Mouse (Mus musculus) liver, embryonic 14.5 days (tissue): ENCODE measurements around the gene Serpina3c. TPM values are rescaled to one million over a fixed set of nuclear protein-coding genes. Genes with fewer than 3 reads are reported as not detected.

Source experiments
- ATAC-seq: fragments of 200-750 bp; cut with Nextera tagmentation; 2 replicates; pipeline ENCODE4 v1.8.0; 2017; ENCODE audit warnings: moderate number of reproducible peaks, mild to moderate bottlenecking, moderate library complexity; ENCODE audit not compliant: insufficient read depth
- DNase-seq, 3 experiments: peaks; one replicate each; pipeline ENCODE4 v3.0.0-alpha.2; 2012 to 2013; ENCODE audit warnings: low read depth in 3 of 3, low spot score in 3 of 3
- H3K27ac ChIP-seq: fragments of 300-500 bp; sonication (generic); 2 replicates; pipeline ENCODE4 v1.5.1; 2014; ENCODE audit warnings: moderate library complexity, mild to moderate bottlenecking, control low read depth, inconsistent platforms
- H3K27me3 ChIP-seq: fragments of 300-500 bp; sonication (generic); 2 replicates; pipeline ENCODE4 v1.6.1; 2014; ENCODE audit warnings: mild to moderate bottlenecking, low read length, moderate library complexity; ENCODE audit not compliant: control insufficient read depth, insufficient read depth
- H3K36me3 ChIP-seq: fragments of 300-500 bp; sonication (generic); replicated peaks from 2 replicates; pipeline ENCODE4 v1.6.1; 2014; ENCODE audit warnings: low read depth; ENCODE audit not compliant: control insufficient read depth, insufficient read depth
- H3K4me1 ChIP-seq, 2 experiments: fragments of 200-500 bp in 1 of 2; fragments of 300-500 bp in 1 of 2; sonication (generic) in 1 of 2; replicated peaks; 2 replicates each; pipeline ENCODE4 v1.6.1; 2012 to 2014; ENCODE audit warnings: antibody characterized with exemption in 1 of 2, inconsistent platforms in 1 of 2, low read length in 1 of 2; ENCODE audit not compliant: control insufficient read depth in 2 of 2, insufficient read depth in 2 of 2
- H3K4me2 ChIP-seq: fragments of 300-500 bp; sonication (generic); 2 replicates; pipeline ENCODE4 v1.6.1; 2014; ENCODE audit warnings: low read depth, mild to moderate bottlenecking, control low read depth, moderate library complexity
- H3K4me3 ChIP-seq, 2 experiments: fragments of 200-500 bp in 1 of 2; fragments of 300-500 bp in 1 of 2; sonication (generic) in 1 of 2; 2 replicates each; pipeline ENCODE4 v1.5.1; 2012 to 2014; ENCODE audit warnings: low read depth in 2 of 2, low read length in 2 of 2, mild to moderate bottlenecking in 2 of 2, control low read depth in 1 of 2, inconsistent platforms in 1 of 2, moderate library complexity in 1 of 2; ENCODE audit not compliant: insufficient read depth in 1 of 2
- H3K9ac ChIP-seq: fragments of 300-500 bp; sonication (generic); replicated peaks from 2 replicates; pipeline ENCODE4 v1.6.1; 2014; ENCODE audit warnings: mild to moderate bottlenecking, control low read depth, moderate library complexity
- H3K9me3 ChIP-seq: fragments of 300-500 bp; sonication (generic); 2 replicates; pipeline ENCODE4 v1.6.1; 2016; ENCODE audit warnings: low read length, mixed read lengths; ENCODE audit not compliant: control insufficient read depth
- CTCF ChIP-seq: IDR thresholded peaks from 2 replicates; pipeline ENCODE4 v1.5.1; 2016; ENCODE audit warnings: antibody characterized with exemption, low read depth, control low read depth
- EP300 ChIP-seq: IDR thresholded peaks from 2 replicates; pipeline ENCODE4 v1.6.1; 2016; ENCODE audit warnings: antibody characterized with exemption, low read depth
- WGBS: fragments of 180-500 bp; shearing (Covaris S2); extraction: QIAGEN DNeasy Blood & Tissue Kit; methylation state at CpG from one replicate; pipeline ENCODE4 v1.1.7; 2014; ENCODE audit not compliant: insufficient replicate concordance; 5-methylcytosine and 5-hydroxymethylcytosine counted together
- polyA plus RNA-seq, 2 experiments: library from polyadenylated mRNA; depleted of rRNA in 1 of 2; stranded (reverse) in 1 of 2; unstranded in 1 of 2; fragments of >200 nt; fragmentation: Nextera tagmentation in 1 of 2; extraction: Ambion mirVana in 1 of 2; gene quantifications; 2 replicates each; pipeline versions ENCODE4 v1.2.1 to v1.2.3; 2012 to 2014

Serpina3c gene
- polyA plus RNA-seq, 2 experiments = not detected

DNA sequence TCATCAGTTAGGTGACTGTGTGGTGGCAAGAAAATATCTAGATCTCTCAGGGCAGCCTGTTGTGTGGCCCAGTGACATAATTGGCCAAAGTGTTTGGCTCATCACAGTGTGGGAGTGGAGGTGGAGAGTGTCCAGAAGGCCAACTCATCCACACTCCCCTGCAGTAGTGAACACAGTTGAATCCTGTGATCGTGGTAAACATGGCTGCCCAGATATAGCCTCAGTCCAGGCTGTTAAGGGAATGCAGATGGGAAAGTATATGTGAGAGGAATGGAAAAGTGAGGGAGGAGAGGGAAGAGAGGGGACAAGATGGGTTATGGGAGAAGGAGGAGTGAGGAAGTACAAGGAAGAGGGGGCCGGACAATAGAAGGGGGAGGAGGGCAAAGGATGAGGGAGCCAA is 25.3 kb upstream of the Serpina3c start:
- no peak overlapping the region for H3K4me3 ChIP-seq

GRCm38 (mm10) chr12:104178577-104178976 is 24.9 kb upstream of the Serpina3c start:
- no peak overlapping the region for H3K27ac ChIP-seq
- no peak overlapping the region for H3K9ac ChIP-seq
- TF ChIP-seq CTCF (no peak), EP300 (no peak)
- ATAC-seq (no peak), DNase-seq (no peak)
- no peaks in the 10 kb centered on the region for H3K9me3 ChIP-seq
- no peaks in the 10 kb centered on the region for H3K27me3 ChIP-seq
- no peaks in the 10 kb centered on the region for H3K4me1 ChIP-seq
- no peaks in the 10 kb centered on the region for H3K36me3 ChIP-seq
- no peak overlapping the region for H3K4me3 ChIP-seq
- no peak overlapping the region for H3K4me2 ChIP-seq

More for the DNA sequence above, 25.3 kb upstream of the Serpina3c start:
- Histone ChIP-seq H3K27ac (no peak overlapping the region), H3K4me2 (no peak overlapping the region), H3K27me3 (no peaks in the 10 kb centered on the region), H3K4me1 (no peaks in the 10 kb centered on the region), H3K9ac (no peak overlapping the region), H3K36me3 (no peaks in the 10 kb centered on the region), H3K9me3 (no peaks in the 10 kb centered on the region)
- ATAC-seq (no peak), DNase-seq (no peak)
- TF ChIP-seq CTCF = no peak
- no peak for TF ChIP-seq EP300
- 46% methylated on average over 2 of the region's 2 CpGs for WGBS

DNA sequence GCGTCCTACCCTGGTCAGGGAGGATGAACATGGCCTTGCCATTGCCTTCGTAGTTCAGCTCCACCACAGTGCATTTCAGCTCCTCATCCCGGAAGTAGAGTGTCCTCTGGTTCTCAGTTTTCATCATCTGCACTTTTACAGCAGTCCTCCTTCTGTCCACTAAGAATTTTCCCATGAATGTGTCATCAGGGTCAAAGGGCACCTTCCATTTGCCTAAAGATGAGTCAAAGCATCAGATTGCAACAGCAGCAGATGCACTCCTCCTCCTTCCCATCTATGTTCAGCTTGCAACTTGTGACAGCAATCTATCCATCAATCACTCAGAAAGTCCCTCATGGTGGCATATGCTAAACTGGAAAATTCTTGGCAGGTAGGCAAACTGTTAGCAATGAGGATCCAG is 22.0 kb upstream of the Serpina3c start:
- Histone ChIP-seq H3K27ac (no peak overlapping the region), H3K4me1 (no peaks in the 10 kb centered on the region), H3K4me3 (no peak overlapping the region), H3K9ac (no peak overlapping the region), H3K36me3 (no peaks in the 10 kb centered on the region), H3K4me2 (no peak overlapping the region), H3K27me3 (no peaks in the 10 kb centered on the region), H3K9me3 (no peaks in the 10 kb centered on the region)
- 33% methylated on average over 3 of the region's 3 CpGs for WGBS
- TF ChIP-seq EP300 (no peak), CTCF (no peak)
- ATAC-seq (no peak), DNase-seq (no peak)

- no peaks in the 10 kb centered on the region for H3K9me3 ChIP-seq
- no peak for DNase-seq
- no peak overlapping the region for H3K4me2 ChIP-seq
- no peak overlapping the region for H3K9ac ChIP-seq
- no peak for TF ChIP-seq EP300
- TF ChIP-seq CTCF = no peak
- H3K27me3 ChIP-seq = no peaks in the 10 kb centered on the region
- H3K27ac ChIP-seq = no peak overlapping the region
- H3K4me3 ChIP-seq = no peak overlapping the region
- no peaks in the 10 kb centered on the region for H3K4me1 ChIP-seq
- ATAC-seq = no peak
- no peaks in the 10 kb centered on the region for H3K36me3 ChIP-seq
- WGBS = 26% methylated on average over 3 of the region's 3 CpGs
Observed at GRCm38 (mm10) chr12:104174747-104175146, 21.1 kb upstream of the Serpina3c start.

GRCm38 (mm10) chr12:104153041-104153645 is 527 bp downstream of the Serpina3c start:
- TF ChIP-seq CTCF = no peak
- no peak for TF ChIP-seq EP300
- Histone ChIP-seq H3K27me3 (no peaks in the 10 kb centered on the region), H3K4me1 (no peaks in the 10 kb centered on the region), H3K36me3 (no peaks in the 10 kb centered on the region), H3K9me3 (no peaks in the 10 kb centered on the region), H3K9ac (no peak overlapping the region), H3K4me3 (no peak overlapping the region), H3K27ac (no peak overlapping the region), H3K4me2 (no peak overlapping the region)
- DNase-seq (no peak), ATAC-seq (no peak)
- WGBS = 31% methylated on average over 3 of the region's 3 CpGs
